Mouse (Mus musculus) gastrocnemius, postnatal 36 days (tissue): ENCODE results near the gene Xpo6. TPM values are rescaled to one million over a fixed set of nuclear protein-coding genes. Genes with fewer than 3 reads are reported as not detected.

Experiments used
- DNase-seq, 2 experiments: peaks; one replicate each; pipeline ENCODE4 v3.0.0; 2022
- intact Hi-C: fragments of 180-260 bp; cut with DNase I; formaldehyde crosslinking; loops from one replicate; pipeline ENCODE4 v1.15.1; 2025
- total RNA-seq, 2 experiments: library from RNA; stranded (reverse); gene quantifications; 2 replicates each; pipeline ENCODE4 v1.2.3; 2021

Gene Xpo6
- total RNA-seq, 2 experiments from 2014 or later: 16.3 to 19.4 TPM

GRCm38 (mm10) chr7:126083980-126084348 lies 116.3 kb downstream of the Xpo6 start:
- no peak for DNase-seq
- intact Hi-C loops: loop anchor here (5.0 to 10.0 kb wide), 2 partner anchors 122 to 409 kb away; no protein-coding TSS in a partner anchor

GRCm38 (mm10) chr7:126083341-126083979 lies 116.8 kb downstream of the Xpo6 start:
- intact Hi-C loops: loop anchor here (5.0 to 10.0 kb wide), 2 partner anchors 121 to 409 kb away; no protein-coding TSS in a partner anchor
- DNase-seq: no peak

GRCm38 (mm10) chr7:126082286-126082741 lies 118.0 kb downstream of the Xpo6 start, which contains the start of gene Gsg1l:
TSS of gene Gsg1l (minus strand) at chr7:126082411.
- intact Hi-C loops: loop anchor here (5.0 to 10.0 kb wide), 2 partner anchors 120 to 408 kb away; no protein-coding TSS in a partner anchor
- no peak for DNase-seq

GRCm38 (mm10) chr7:126081727-126082285 lies 118.5 kb downstream of the Xpo6 start:
- intact Hi-C loops: loop anchor here (5.0 to 10.0 kb wide), 2 partner anchors 120 to 407 kb away; no protein-coding TSS in a partner anchor
- DNase-seq: no peak

GRCm38 (mm10) chr7:126080949-126081654 lies 119.2 kb downstream of the Xpo6 start:
- intact Hi-C loops: loop anchor here (5.0 to 10.0 kb wide), 2 partner anchors 119 to 406 kb away; no protein-coding TSS in a partner anchor
- DNase-seq: no peak

- DNase-seq: no peak
- intact Hi-C loops: no loop called here
These were observed 123.4 kb downstream of the Xpo6 start for GRCm38 (mm10) chr7:126076935-126077334.

- no peak for DNase-seq
- intact Hi-C loops: no loop called here
These were observed 125.2 kb downstream of the Xpo6 start for GRCm38 (mm10) chr7:126075058-126075457.

GRCm38 (mm10) chr7:126070321-126070720 lies 130.0 kb downstream of the Xpo6 start:
- DNase-seq: no peak
- intact Hi-C loops: no loop called here

GRCm38 (mm10) chr7:126066777-126067176 lies 133.5 kb downstream of the Xpo6 start:
- DNase-seq: peak; percentile 38 to 44
- intact Hi-C loops: no loop called here

- no peak for DNase-seq
- intact Hi-C loops: no loop called here
These were observed 134.9 kb downstream of the Xpo6 start for GRCm38 (mm10) chr7:126065243-126065876.

- intact Hi-C loops: no loop called here
- DNase-seq: no peak
These were observed 138.1 kb downstream of the Xpo6 start for GRCm38 (mm10) chr7:126062228-126062627.

- no peak for DNase-seq
- intact Hi-C loops: no loop called here
These were observed 141.4 kb downstream of the Xpo6 start for GRCm38 (mm10) chr7:126058918-126059317.

- DNase-seq: no peak
- intact Hi-C loops: no loop called here
These were observed 142.9 kb downstream of the Xpo6 start for GRCm38 (mm10) chr7:126057332-126057914.

GRCm38 (mm10) chr7:126054574-126054973 lies 145.7 kb downstream of the Xpo6 start:
- intact Hi-C loops: no loop called here
- DNase-seq: no peak

GRCm38 (mm10) chr7:126053618-126054017 lies 146.7 kb downstream of the Xpo6 start:
- intact Hi-C loops: no loop called here
- no peak for DNase-seq

- no peak for DNase-seq
- intact Hi-C loops: no loop called here
These were observed 148.4 kb downstream of the Xpo6 start for GRCm38 (mm10) chr7:126051910-126052309.
